Mouse (Mus musculus): ENCODE data around the gene Cntnap5b.
A peak's percentile ranks its signal among the peaks of the same experiment; 100 is the strongest.

The Cntnap5b gene

GRCm38 (mm10) chr1:100171566-100171965, 399.0 kb downstream of the Cntnap5b start:
- no peak for DNase-seq (ENCODE audit: low read depth, low spot score)

GRCm38 (mm10) chr1:100180050-100180449, 407.5 kb downstream of the Cntnap5b start:
- DNase-seq (ENCODE audit: low read depth, low spot score), result peak; percentile 88

- no peak for DNase-seq (ENCODE audit: low read depth, low spot score)
Measured at GRCm38 (mm10) chr1:100231980-100232608, 459.5 kb downstream of the Cntnap5b start.

- DNase-seq (ENCODE audit: low read depth, low spot score), result no peak
Measured at GRCm38 (mm10) chr1:100251964-100252363, 479.4 kb downstream of the Cntnap5b start.

GRCm38 (mm10) chr1:100310687-100311086, 538.1 kb downstream of the Cntnap5b start:
- DNase-seq (ENCODE audit: low read depth, low spot score), result no peak

- DNase-seq (ENCODE audit: low read depth, low spot score), result no peak
Measured at GRCm38 (mm10) chr1:100331066-100331465, 558.5 kb downstream of the Cntnap5b start.

GRCm38 (mm10) chr1:100369415-100370113, 597.0 kb downstream of the Cntnap5b start:
- no peak for DNase-seq (ENCODE audit: low read depth, low spot score)

GRCm38 (mm10) chr1:100386252-100386651, 613.7 kb downstream of the Cntnap5b start:
- no peak for DNase-seq (ENCODE audit: low read depth, low spot score)

- DNase-seq (ENCODE audit: low read depth, low spot score), result no peak
Measured at GRCm38 (mm10) chr1:100394034-100394433, 621.5 kb downstream of the Cntnap5b start.

- DNase-seq (ENCODE audit: low read depth, low spot score), result no peak
Measured at GRCm38 (mm10) chr1:100416658-100417224, 644.2 kb downstream of the Cntnap5b start.

GRCm38 (mm10) chr1:100430038-100430774, 657.6 kb downstream of the Cntnap5b start:
- DNase-seq (ENCODE audit: low read depth, low spot score), result no peak

GRCm38 (mm10) chr1:100463877-100464276, 691.3 kb downstream of the Cntnap5b start:
- no peak for DNase-seq (ENCODE audit: low read depth, low spot score)

GRCm38 (mm10) chr1:100465226-100465625, 692.7 kb downstream of the Cntnap5b start:
- no peak for DNase-seq (ENCODE audit: low read depth, low spot score)

- no peak for DNase-seq (ENCODE audit: low read depth, low spot score)
Measured at GRCm38 (mm10) chr1:100467595-100467994, 695.0 kb downstream of the Cntnap5b start.

GRCm38 (mm10) chr1:100509866-100510265, 737.3 kb downstream of the Cntnap5b start:
- no peak for DNase-seq (ENCODE audit: low read depth, low spot score)

Measured in A20 (cell line).